ENCODE assay signal across 11 mouse cellular contexts in the genomic region with DNA sequence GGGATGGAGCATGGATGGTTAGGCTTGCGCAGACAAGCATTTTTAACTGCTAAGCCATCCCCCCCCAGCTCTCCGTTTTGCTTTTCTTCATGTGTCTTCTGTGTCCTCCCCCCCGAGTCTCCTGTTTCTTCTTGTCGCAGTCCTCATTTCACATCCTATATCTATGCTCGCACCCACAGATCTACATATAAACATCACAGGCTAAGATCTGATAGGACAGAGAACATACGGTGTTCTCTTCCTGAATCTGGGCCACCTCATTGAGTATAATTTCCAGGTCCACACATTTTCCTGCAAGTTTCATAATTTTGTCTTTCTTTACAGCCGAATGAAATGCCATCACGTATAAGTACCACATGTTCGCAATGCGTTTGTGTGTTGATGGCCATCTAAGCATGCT.
A peak's percentile ranks its signal among the peaks of the same experiment; 100 is the strongest.
DNase-seq lines count a peak whose midpoint lies in the region; ATAC-seq lines count a peak whose summit lies in the region.
"Had no signal": no experiment of that assay in that cellular context is flagged by ENCODE, and none has a peak within 500 bp of the region (broad histone marks: within the 10 kb centered on the region; RNA-seq: fewer than 3 reads in every experiment).

No protein-coding gene starts in this region.

- no peak overlapping the region for H3K9ac ChIP-seq in heart, embryonic 15.5 days
- no peak overlapping the region for H3K9ac ChIP-seq in midbrain, embryonic 16.5 days (ENCODE audit: low read depth, low read length)
- no peak overlapping the region for H3K9ac ChIP-seq in stomach, embryonic 16.5 days (ENCODE audit: low read length)
- H3K9ac ChIP-seq: neural tube, embryonic 12.5 days had no signal

- peak overlapping the region; percentile 82 for H3K27ac ChIP-seq in heart, embryonic 15.5 days
- peak overlapping the region; percentile 83 for H3K27ac ChIP-seq in midbrain, embryonic 10.5 days (replicated peaks)
- no peak overlapping the region; the same call in 1 of the 2 replicates for H3K27ac ChIP-seq in midbrain, embryonic 16.5 days (ENCODE audit: low read length)
- peak overlapping the region; percentile 82 for H3K27ac ChIP-seq in limb, embryonic 10.5 days
- peak overlapping the region; percentile 96 for H3K27ac ChIP-seq in stomach, embryonic 16.5 days (ENCODE audit: low read length)
- H3K27ac ChIP-seq: neural tube, embryonic 12.5 days had no signal

- DNase-seq in heart, adult 11 months, result no peak
- no peak for DNase-seq in midbrain, embryonic 10.5 days (ENCODE audit: low spot score)
- no peak for DNase-seq in limb, embryonic 10.5 days (ENCODE audit: low spot score)
- no peak for DNase-seq in ovary, postnatal 14 days (ENCODE audit: low spot score)
- DNase-seq: thymus, postnatal 36 days had no signal

- H3K4me1 ChIP-seq in heart, embryonic 15.5 days (replicated peaks), result peaks cover 45% of the 10 kb centered on the region
- H3K4me1 ChIP-seq in midbrain, embryonic 10.5 days, result peaks cover 53% of the 10 kb centered on the region
- H3K4me1 ChIP-seq in midbrain, embryonic 16.5 days (ENCODE audit: control insufficient read depth, insufficient read depth, low read length), result 0 out of 2 replicates have a peak, but pooled peaks cover 3% of the 10 kb centered on the region
- peaks cover 64% of the 10 kb centered on the region for H3K4me1 ChIP-seq in limb, embryonic 10.5 days
- peaks cover 50% of the 10 kb centered on the region for H3K4me1 ChIP-seq in stomach, embryonic 16.5 days (ENCODE audit: control insufficient read depth, insufficient read depth, low read length)

- no peaks in the 10 kb centered on the region for H3K27me3 ChIP-seq in heart, embryonic 15.5 days
- peaks cover 50% of the 10 kb centered on the region for H3K27me3 ChIP-seq in midbrain, embryonic 10.5 days (ENCODE audit: low read depth, poor library complexity, severe bottlenecking)
- H3K27me3 ChIP-seq in midbrain, embryonic 16.5 days (ENCODE audit: control insufficient read depth, insufficient read depth, low read depth, low read length), result no peaks in the 10 kb centered on the region
- no peaks in the 10 kb centered on the region for H3K27me3 ChIP-seq in limb, embryonic 10.5 days (ENCODE audit: low read depth, poor library complexity, severe bottlenecking)
- no peaks in the 10 kb centered on the region for H3K27me3 ChIP-seq in stomach, embryonic 16.5 days (ENCODE audit: control insufficient read depth, insufficient read depth, low read length)

- H3K9me3 ChIP-seq in heart, embryonic 15.5 days (replicated peaks), result no peaks in the 10 kb centered on the region
- H3K9me3 ChIP-seq in midbrain, embryonic 10.5 days (replicated peaks), result no peaks in the 10 kb centered on the region
- no peaks in the 10 kb centered on the region for H3K9me3 ChIP-seq in midbrain, embryonic 16.5 days (replicated peaks; ENCODE audit: control insufficient read depth, low read length, poor library complexity, severe bottlenecking)
- no peaks in the 10 kb centered on the region for H3K9me3 ChIP-seq in limb, embryonic 10.5 days (replicated peaks)
- no peaks in the 10 kb centered on the region; the same call in 1 of the 2 replicates for H3K9me3 ChIP-seq in stomach, embryonic 16.5 days (replicated peaks; ENCODE audit: control insufficient read depth, low read length)
- H3K9me3 ChIP-seq: neural tube, embryonic 12.5 days had no signal

- no peak for ATAC-seq in heart, embryonic 15.5 days (replicated peaks; ENCODE audit: insufficient number of reproducible peaks, insufficient read depth, low FRiP score, low read depth)
- ATAC-seq in midbrain, embryonic 16.5 days, result no peak
- no peak for ATAC-seq in stomach, embryonic 16.5 days (ENCODE audit: insufficient read depth, low FRiP score)
- ATAC-seq in megakaryocyte, adult 5-6 weeks (ENCODE audit: poor library complexity, severe bottlenecking), result no peak

- H3K36me3 ChIP-seq in heart, embryonic 15.5 days, result no peaks in the 10 kb centered on the region
- no peaks in the 10 kb centered on the region for H3K36me3 ChIP-seq in midbrain, embryonic 10.5 days
- no peaks in the 10 kb centered on the region for H3K36me3 ChIP-seq in midbrain, embryonic 16.5 days (ENCODE audit: control insufficient read depth, insufficient read depth, low read length)
- H3K36me3 ChIP-seq in limb, embryonic 10.5 days, result no peaks in the 10 kb centered on the region
- H3K36me3 ChIP-seq in stomach, embryonic 16.5 days (ENCODE audit: control insufficient read depth, insufficient read depth, low read length), result no peaks in the 10 kb centered on the region
- H3K36me3 ChIP-seq: neural tube, embryonic 12.5 days had no signal

- no peak overlapping the region for H3K4me2 ChIP-seq in heart, embryonic 15.5 days
- no peak overlapping the region for H3K4me2 ChIP-seq in midbrain, embryonic 16.5 days (ENCODE audit: low read length)
- no peak overlapping the region for H3K4me2 ChIP-seq in stomach, embryonic 16.5 days (ENCODE audit: low read depth, low read length)
- H3K4me2 ChIP-seq: neural tube, embryonic 12.5 days had no signal

- WGBS in heart, embryonic 15.5 days, result 81% methylated on average over 10 of the region's 10 CpGs
- 87% methylated on average over 10 of the region's 10 CpGs for WGBS in midbrain, embryonic 10.5 days
- WGBS in midbrain, embryonic 16.5 days, result 92% methylated on average over 10 of the region's 10 CpGs
- 88% methylated on average over 10 of the region's 10 CpGs for WGBS in limb, embryonic 10.5 days
- 61% methylated on average over 10 of the region's 10 CpGs for WGBS in stomach, embryonic 16.5 days

- no peak overlapping the region for H3K4me3 ChIP-seq in heart, embryonic 15.5 days
- H3K4me3 ChIP-seq in midbrain, embryonic 10.5 days, result no peak overlapping the region
- H3K4me3 ChIP-seq in midbrain, embryonic 16.5 days (ENCODE audit: low read depth, low read length), result no peak overlapping the region
- H3K4me3 ChIP-seq in limb, embryonic 10.5 days, result no peak overlapping the region
- H3K4me3 ChIP-seq in stomach, embryonic 16.5 days (replicated peaks; ENCODE audit: low read length), result no peak overlapping the region
- H3K4me3 ChIP-seq: layer of hippocampus, adult 2 months; neural tube, embryonic 12.5 days had no signal
